Mouse (Mus musculus) telencephalon, adult 2 months (tissue): ENCODE results near the gene Haus6.
"Not testable (repeated sequence)": the region's sequence is repeated elsewhere in the genome, so short reads cannot be mapped to it uniquely, and the experiment has no call there.

Experiments used
- DNase-seq: peaks from one replicate; pipeline ENCODE4 v3.0.0-alpha.2; 2011; ENCODE audit warnings: low read depth, low spot score

Haus6 gene

DNA sequence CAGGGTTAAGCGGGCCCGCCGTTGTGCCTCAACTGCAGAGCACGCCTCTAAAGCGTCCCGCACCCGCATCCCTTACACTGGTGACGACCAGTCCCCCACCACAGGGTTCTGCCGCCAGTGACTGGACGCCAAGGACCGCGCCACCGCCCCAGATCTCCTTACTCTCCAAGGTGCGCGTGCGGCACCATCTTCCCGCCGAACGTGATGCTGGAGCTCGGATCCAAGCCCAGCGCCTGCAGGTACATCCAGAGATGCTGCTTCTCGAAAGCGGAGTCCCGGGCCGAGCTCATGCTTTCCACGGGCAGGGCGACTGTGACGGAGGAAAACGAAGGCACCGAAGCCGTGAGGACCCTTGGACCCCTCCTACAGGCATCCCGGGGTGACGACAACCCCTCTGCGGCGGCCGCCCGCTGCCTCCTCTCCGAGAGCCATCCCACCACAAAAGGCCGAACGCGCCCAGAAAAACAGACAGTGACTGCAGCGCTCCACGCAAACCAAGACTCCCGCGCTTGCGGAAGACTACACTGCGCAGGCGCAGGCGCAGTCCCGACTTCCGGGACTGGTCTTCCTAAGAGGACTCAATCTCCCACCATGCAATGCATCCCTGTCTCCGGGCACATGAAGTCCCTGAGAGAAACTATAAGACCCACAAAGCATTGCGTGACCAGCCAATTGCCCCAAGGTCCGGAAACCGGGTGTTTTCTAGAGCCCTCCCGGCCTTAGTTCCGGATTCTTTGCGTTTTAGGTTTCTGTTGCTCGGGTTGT, at the start of gene Haus6:
TSS of gene Haus6 (minus strand) at position 532 of the 765 bp plus-strand sequence.
- peak; percentile 100 for DNase-seq

DNA sequence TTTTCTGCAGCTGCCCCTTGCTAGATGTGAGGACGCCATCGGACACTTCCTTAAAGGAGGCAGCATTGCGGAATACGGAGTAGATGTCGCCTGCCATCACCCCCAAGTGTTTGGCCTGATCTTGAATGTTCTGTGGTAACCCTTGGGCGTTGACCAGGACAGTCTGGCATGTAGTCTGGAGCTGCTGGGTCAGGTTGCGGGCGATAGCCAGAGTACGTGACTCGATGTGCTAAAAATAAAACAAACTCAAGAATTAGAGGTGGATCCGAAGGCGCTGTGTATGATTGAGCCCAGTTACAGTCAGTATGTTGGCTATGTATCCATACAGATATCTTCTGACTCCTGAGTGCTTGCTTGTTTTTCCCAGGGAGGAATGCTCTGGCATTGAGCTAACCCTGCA, 45.3 kb upstream of the Haus6 start:
- no peak for DNase-seq

DNA sequence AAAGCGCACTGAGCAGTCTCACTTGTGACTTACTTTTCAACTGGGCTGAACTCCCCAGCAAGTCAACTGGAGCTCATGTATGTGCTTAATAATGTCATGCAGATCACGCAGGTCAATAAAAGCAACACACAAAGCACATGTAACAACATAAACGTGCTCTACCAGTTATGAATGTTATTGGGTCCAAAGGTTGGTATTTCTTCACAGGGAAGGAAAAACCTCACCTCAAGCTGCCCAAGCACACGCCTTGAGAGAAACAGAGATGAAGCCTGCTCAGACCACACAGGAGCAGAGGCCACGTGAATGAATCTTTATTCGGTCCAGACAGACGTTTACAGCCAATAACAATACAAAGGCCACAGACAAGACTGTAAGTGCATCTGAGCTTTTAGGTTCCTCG, 44.6 kb upstream of the Haus6 start:
- DNase-seq: not testable (repeated sequence)

DNA sequence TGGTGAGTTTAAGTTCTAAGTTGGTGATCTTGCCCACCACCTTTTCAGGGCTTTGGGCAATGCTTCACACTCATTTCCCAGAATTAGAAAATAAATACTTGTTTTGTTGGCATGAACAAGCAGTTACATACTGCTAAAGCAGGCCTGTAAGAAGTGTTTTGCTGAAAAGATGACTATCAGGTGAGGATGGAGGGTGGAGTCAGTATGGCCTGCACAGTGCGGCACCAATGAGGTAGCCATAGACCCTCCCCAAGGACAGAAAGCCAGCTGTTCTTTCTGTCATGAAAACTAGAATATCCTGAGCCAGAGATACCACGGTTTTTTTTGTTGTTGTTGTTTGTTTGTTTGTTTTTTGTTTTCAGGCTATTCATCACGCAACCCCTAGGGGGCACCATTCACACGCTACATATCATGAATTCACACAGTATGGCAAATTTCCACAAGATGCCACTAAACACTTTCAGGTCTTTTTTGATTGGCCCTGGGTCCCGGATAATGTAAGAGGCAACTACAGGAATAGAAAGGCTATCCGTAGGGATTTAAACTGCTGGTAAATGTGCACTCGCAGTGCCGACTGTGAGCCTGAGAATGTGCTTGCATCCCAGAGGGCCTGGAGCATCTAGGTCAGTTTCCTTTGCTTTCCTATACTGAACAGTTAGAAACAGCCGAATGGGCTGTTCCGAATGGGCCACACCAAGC, 40.0 kb upstream of the Haus6 start:
- no peak for DNase-seq

DNA sequence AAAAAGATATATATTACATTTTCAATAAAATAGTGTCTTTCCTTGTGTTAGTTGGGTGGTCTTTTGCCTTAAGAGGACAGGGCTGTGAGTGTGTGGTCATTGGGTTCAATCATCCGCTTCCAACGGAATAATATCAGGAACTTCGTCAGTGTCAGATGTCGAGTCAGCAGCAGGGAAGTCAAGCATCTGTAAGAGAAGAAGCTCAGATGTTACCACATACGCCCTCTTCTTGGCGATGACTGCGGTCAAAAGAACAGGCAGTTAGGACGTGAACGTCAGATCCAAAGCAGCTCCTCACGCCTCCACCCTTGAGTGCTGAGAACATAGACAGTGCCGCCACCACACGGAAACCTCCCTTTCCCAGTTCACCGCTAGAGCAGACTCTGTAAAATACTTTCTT, 36.5 kb upstream of the Haus6 start:
- DNase-seq: not testable (repeated sequence)

DNA sequence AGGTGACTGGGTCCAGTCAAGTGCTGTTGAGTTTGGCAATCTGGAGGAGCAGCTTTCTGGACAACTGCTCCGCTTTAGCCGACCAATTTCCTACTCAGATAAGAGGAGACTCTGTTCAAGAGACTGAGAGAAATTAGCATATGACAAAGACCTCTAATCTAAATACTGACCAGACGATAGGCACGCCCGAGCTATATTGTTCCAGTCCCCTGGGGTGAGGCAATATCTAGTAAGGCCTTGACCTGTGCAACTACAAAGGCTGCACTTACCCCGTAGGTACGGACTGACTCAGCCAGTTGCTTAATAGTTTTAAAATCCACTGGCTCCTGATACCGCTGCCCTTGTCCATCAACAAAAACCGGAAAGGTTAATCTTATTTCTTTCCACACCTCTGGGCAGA, 25.7 kb upstream of the Haus6 start:
- DNase-seq: not testable (repeated sequence)

DNA sequence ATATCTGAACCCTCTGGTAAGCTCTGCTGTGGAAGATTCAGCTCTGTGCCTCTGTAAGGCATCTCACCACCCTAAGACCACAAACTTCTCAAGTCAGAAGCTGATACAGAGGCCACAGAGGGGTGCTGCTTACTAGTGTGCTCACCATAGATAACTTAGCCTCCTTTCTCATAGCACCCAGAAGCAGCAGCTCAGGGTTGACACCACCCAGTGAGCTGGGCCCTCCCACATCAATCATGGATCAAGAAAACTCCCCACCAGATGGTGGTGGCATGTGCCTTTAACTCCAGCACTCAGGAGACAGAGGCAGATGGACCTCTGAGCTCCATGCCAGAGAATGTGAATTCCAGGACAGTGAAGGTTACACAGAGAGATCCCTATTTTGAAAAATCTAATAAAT, 23.0 kb upstream of the Haus6 start:
- DNase-seq: not testable (repeated sequence)

DNA sequence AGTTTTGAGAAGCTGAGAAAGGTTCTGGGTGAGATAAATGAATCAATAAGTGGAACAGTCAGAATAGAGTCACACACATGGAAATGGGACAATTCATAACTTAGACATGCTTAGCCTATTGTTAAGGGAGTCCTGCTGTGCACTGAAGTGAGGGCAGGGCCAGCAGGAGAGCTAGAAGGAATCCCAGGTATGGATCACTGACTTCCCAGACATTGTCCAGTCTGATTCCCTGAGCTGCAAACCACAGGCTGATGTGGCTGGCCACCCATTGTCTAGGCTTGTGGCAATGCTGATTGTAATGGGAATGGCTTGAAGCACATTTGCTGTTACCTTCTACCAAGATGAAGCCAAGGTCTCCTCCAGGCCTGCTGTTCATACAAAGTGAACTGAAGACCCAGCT, 22.5 kb upstream of the Haus6 start:
- not testable (repeated sequence) for DNase-seq

DNA sequence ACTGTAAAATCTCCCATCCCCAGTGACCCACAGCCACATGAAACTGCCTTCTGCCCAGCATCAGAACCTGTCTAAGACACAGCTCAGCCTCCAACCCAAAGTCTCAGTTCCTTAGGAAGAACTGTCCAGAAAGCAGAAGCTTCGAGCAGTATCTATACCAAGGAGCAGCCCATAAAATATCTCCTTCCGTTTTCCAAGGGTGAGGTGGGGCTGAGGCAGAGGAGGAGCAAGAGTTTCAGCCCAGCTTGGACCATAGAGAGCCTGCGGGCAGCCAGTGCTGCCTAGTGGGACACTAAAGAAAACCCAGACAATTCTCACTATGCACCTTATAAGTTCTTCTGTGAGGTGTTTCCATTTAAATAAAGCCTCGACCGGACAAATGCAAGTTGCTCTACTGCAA, 20.7 kb upstream of the Haus6 start:
- not testable (repeated sequence) for DNase-seq

DNA sequence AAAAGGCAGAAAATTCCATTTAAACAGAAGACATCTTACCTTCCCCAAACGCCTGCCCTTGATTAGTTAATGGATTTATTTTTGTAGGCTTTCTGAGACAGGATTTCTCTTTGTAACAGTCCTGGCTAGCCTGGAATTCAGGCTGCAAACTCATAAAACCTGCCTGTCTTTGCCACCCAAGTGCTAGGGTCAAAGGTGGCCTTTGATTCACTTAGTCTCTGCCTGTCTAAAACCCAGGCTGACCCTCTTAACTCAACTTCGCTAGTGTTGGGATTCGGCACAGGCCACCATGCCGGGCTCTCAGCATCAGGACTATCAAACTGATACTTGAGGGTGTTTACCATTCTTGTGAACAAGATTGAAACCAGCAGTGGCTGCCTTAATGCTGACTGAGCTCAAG, 20.0 kb upstream of the Haus6 start:
- no peak for DNase-seq

DNA sequence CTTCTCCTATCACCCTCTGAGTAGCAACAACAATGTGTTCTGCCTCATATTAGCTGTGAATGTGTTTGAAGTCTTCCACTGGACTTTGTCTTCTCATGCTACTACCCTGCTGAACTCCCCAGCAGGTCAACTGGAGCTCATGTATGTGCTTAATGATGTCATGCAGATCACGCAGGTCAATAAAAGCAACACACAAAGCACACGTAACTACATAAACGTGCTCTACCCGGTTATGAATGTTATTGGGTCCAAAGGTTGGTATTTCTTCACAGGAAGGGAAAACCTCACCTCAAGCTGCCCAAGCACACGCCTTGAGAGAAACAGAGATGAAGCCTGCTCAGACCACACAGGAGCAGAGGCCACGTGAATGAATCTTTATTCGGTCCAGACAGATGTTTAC, 14.6 kb upstream of the Haus6 start:
- DNase-seq: not testable (repeated sequence)

DNA sequence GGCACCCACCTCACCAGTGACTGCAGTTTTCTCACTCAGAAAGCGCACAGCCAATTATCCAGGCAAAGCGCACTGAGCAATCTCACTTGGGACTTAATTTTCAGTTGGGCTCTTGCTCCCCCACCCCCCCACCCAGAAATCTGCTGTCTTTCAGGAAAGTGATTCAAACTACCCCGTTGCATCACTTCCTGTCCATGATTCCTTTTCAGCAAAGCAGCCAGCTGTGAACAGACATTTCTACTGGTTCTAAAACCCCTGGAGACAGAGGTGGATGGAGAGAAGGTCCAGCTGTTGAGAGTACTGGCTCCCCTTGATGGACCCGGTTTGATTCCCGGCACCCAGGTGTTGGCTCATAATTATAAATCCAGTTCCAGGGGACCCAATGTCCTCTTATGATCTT, 13.6 kb upstream of the Haus6 start:
- DNase-seq: no peak

DNA sequence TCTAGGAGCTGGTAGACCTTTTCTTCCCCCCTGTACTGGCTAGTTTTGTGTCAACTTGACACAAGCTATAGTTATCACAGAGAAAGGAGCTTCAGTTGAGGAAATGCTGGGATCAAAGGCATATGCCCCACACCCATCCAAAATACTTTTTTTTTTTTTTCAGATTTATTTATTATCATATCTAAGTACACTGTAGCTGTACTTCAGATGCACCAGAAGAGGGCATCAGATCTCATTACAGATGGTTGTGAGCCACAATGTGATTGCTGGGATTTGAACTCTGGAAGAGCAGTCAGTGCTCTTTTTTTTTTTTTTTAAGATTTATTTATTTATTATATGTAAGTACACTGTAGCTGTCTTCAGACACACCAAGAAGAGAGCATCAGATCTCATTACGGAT, 10.7 kb upstream of the Haus6 start:
- not testable (repeated sequence) for DNase-seq

DNA sequence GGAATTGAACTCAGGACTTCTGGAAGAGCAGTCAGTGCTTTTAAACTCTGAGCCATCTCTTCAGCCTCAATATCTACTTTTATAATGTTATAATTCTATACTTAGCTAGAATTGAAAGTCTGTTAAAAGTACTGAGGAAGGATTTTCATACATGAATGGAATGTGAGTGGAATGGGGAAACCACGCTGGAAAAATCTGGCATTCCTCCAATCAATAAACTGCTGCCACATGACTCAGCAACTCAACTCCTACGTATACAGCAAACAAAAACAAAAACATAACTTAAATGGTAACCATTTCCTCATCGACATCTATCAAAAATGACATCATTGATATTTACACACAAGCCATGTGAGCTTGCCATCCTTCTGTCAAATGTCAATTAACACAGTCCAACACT, 10.3 kb upstream of the Haus6 start:
- no peak for DNase-seq

DNA sequence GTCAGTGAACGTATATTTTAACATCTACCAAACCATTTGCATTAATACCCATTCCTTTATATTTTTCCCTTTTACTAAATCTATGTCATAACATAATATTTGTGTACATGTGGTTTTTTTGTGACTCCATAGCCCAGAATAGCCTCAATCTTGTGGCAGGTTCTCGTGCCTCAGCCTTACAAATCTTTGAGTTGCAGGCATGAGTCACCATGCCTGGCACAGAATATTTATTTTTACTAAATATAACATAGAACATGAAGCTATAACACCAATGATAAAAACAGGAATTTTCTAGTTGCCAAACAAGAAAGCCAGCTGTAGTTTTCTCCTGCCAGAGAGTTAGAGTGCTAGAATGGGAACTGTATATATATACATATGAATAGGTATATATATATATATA, 8.7 kb upstream of the Haus6 start:
- peak; percentile 77 for DNase-seq

DNA sequence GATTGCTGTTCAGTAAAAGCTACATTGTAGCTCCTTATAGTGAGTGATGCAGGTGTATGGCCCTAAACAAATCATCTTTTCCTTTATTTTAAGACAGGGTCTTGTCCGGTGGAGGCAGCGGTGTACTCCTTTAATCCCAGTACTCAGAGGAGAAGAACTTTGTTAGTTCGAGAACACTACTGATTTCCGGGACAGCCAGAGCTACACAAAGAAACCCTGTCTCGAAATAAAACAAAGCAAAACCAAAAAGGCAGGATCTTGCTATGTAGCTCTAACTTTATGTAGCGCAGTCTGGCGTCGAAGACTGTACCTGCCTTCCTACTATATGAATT, 400 bp upstream of the Haus6 start:
- DNase-seq: no peak

DNA sequence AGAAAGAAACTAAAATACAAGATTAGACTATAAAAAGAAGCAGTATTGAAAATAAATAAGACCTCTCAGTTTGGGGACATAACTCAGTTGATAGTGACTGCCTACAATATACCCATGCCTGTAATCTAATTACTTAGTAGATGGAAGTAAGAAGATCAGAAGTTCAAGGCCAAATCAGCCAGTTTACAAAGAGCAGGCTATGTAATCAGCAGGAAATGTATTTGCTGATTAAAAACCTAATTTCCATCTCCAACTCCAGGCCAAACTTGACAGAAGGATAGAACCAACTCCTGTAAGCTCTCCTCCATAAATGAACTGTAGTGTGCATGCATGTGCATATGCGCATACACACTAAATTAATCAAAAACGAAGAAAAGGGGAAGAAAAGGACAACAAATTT, 20.6 kb downstream of the Haus6 start:
- DNase-seq: no peak

DNA sequence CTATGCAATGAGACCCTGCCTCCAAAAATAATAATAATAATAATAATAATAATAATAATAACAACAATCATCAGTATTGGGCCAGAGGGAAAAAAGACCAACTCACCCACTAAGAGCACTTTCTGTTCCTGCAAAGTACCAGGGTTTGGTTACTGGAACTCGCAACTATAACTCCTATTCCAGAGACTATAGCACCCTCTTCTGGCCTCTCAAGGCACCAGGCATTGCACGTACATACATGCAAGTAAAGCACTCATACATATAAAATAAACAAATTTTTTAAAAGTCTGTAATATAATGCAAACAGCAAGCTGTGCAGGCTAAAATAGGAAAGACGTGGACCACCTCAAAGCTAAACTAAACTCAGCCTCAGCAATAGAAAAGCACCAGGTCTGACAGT, 23.6 kb downstream of the Haus6 start:
- no peak for DNase-seq

DNA sequence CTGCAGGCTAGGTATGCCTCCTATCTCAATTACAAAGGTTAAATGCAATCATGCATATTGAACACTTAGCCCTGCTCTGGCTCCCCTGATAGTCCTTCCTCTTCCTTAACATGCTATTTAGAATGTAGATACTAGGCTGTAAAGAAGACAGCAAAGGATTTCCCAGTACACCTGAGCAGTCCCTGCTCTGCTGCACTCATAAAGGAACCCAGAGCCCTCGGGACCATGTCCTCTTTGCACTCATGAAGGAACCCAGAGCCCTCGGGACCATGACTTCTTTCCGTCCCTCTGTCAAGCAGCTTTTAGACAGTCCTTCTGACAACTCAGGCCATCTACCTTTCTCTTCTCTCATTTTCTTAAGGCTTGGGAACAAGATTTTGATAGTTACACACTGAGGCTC, 31.3 kb downstream of the Haus6 start:
- DNase-seq: no peak

DNA sequence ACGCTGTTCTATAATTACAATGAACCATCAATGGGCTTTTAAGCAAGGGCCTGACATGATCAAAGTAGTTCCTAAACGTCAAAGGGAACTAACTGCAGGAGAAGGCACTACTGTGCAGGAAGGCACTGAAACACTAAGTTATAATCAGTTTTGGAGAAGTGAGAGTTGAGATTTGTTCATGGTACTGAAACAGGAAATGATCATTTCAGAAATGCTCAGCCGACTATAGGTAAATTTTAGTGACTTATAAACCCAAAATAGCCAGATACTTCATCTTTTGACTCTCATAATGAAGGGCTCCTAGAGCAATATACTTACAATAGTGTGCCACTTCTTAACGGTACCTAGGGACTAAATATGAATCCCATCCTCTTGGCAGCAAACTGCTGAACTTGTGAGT, 31.8 kb downstream of the Haus6 start:
- DNase-seq: no peak

DNA sequence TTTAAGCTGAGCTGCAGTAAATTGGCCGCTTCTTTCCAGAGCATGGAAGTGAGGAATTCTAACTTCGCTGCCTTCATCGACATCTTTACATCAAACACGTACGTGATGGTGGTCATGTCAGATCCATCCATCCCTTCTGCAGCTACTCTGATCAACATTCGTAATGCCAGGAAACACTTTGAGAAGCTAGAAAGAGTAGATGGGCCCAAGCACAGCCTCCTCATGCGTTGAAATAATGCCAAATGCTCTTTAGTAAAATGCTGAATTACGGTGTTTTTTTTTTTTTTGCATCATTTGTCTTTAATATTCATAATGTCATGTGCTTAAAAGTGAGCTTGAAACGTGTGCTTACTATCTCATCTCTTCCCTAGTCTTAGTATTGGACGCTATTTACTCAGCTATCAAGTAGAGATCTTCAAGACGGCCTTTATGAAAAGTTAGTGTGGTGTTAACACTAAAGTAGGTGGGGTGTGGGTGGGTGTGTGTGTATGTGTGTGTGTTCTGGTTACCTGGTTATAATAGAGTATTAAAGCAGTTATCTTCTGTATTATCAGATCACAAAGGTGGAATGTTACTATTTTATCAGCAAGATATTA, 35.1 kb downstream of the Haus6 start:
- no peak for DNase-seq

DNA sequence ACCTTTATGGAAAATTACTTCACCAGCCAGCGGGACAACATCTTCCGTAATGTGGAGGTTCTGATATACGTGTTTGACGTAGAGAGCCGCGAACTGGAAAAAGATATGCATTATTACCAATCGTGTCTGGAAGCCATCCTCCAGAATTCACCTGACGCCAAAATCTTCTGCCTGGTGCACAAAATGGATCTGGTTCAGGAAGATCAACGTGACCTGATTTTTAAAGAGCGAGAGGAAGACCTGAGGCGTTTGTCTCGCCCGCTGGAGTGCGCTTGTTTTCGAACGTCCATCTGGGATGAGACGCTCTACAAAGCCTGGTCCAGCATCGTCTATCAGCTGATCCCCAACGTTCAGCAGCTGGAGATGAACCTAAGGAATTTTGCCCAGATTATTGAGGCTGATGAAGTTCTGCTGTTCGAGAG, 35.7 kb downstream of the Haus6 start:
- peak; percentile 28 for DNase-seq
